Mouse (Mus musculus) liver, embryonic 14.5 days (tissue): ENCODE results near the gene Xpa.

Source experiments
- CTCF ChIP-seq: IDR thresholded peaks from 2 replicates; pipeline ENCODE4 v1.5.1; 2016; ENCODE audit warnings: antibody characterized with exemption, low read depth, control low read depth
- EP300 ChIP-seq: IDR thresholded peaks from 2 replicates; pipeline ENCODE4 v1.6.1; 2016; ENCODE audit warnings: antibody characterized with exemption, low read depth

DNA sequence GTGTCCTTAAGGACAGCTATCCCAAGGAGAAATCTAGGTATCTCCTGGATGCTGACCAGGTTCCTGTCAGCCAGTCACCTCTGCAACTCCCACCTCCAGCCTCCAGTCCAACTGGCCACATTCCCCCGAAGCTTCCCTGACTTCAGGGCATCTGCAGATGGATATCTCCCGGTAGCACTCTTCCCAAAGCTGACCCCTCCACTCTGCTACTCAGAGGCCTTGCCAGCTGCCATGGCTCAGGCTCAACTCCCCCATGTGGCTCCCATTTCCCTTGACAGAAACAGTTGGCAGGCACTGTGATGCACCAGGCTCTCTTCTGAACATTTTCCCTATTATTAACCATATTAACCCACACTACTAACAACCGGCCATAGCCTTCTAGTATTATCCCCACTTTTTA is 84.8 kb downstream of the Xpa start:
- TF ChIP-seq EP300 (no peak), CTCF (no peak)
